Mouse (Mus musculus) layer of hippocampus, postnatal 25 days (tissue): Measurements from ENCODE around the gene Ppib. TPM values are rescaled to one million over a fixed set of nuclear protein-coding genes. Genes with fewer than 3 reads are reported as not detected.

ENCODE experiments used
- total RNA-seq, 2 experiments: library from RNA; stranded (reverse); gene quantifications; 2 replicates each; pipeline ENCODE4 v1.2.3; 2021

Ppib gene
- total RNA-seq, 2 experiments from 2014 or later, result 229 to 238 TPM

Other genes starting within 250 kb of the Ppib start
- 10 to 100 TPM; 42.9 to 54.3 TPM for gene Zfp609, start 232.7 kb upstream of the Ppib start, total RNA-seq
- gene Pclaf, start 170.0 kb upstream of the Ppib start, total RNA-seq, result 1 to 10 TPM; 1.2 to 1.4 TPM
- 10 to 100 TPM; 36.3 to 38.3 TPM for gene Trip4, start 151.4 kb upstream of the Ppib start, total RNA-seq
- gene Csnk1g1, start 151.3 kb upstream of the Ppib start, total RNA-seq, result 10 to 100 TPM; 34.2 to 46.4 TPM
- gene Snx22, start 9.5 kb downstream of the Ppib start, total RNA-seq, result 1 to 10 TPM; 4.9 to 6.3 TPM
- gene Snx1, start 66.4 kb downstream of the Ppib start, total RNA-seq, result 10 to 100 TPM; 73.8 to 87.8 TPM
- 10 to 100 TPM; 23.6 to 29.3 TPM for gene Ciao2a, start 66.4 kb downstream of the Ppib start, total RNA-seq
- gene Dapk2, start 98.0 kb downstream of the Ppib start, total RNA-seq, result 1 to 10 TPM in 1 of 2 experiments, under 1 TPM in 1; 0.61 to 1.4 TPM